In genomic region chrX:143826521-143826920, GRCm38 (mm10) we compare ENCODE assay signal across 12 mouse cellular contexts. TPM values are rescaled to one million over a fixed set of nuclear protein-coding genes. Genes with fewer than 3 reads are reported as not detected.
DNase-seq lines count a peak whose midpoint lies in the region; ATAC-seq lines count a peak whose summit lies in the region.
"Had no signal": no experiment of that assay in that cellular context is flagged by ENCODE, and none has a peak within 500 bp of the region (broad histone marks: within the 10 kb centered on the region; RNA-seq: fewer than 3 reads in every experiment).

No protein-coding gene starts in this region.

- peak overlapping the region; percentile 48; the same call in 1 of the 2 replicates for H3K27ac ChIP-seq in forebrain, embryonic 10.5 days
- no peak overlapping the region for H3K27ac ChIP-seq in forebrain, embryonic 15.5 days (replicated peaks)
- peak overlapping the region; percentile 55; the same call in 1 of the 2 replicates for H3K27ac ChIP-seq in limb, embryonic 11.5 days (replicated peaks; ENCODE audit: low read depth, low read length)
- no peak overlapping the region for H3K27ac ChIP-seq in forebrain, embryonic 13.5 days
- H3K27ac ChIP-seq: hindbrain, embryonic 14.5 days; liver, embryonic 15.5 days had no signal

- peaks cover 78% of the 10 kb centered on the region for H3K27me3 ChIP-seq in forebrain, embryonic 10.5 days (ENCODE audit: poor library complexity, severe bottlenecking)
- H3K27me3 ChIP-seq in forebrain, embryonic 15.5 days, result no peaks in the 10 kb centered on the region
- 0 out of 2 replicates have a peak, but pooled peaks cover 2% of the 10 kb centered on the region for H3K27me3 ChIP-seq in limb, embryonic 11.5 days (ENCODE audit: control insufficient read depth, insufficient read depth, low read length)
- H3K27me3 ChIP-seq in forebrain, embryonic 13.5 days, result no peaks in the 10 kb centered on the region
- H3K27me3 ChIP-seq: liver, embryonic 15.5 days had no signal

- 64% methylated on average over 4 of the region's 4 CpGs for WGBS in forebrain, embryonic 10.5 days
- 54% methylated on average over 4 of the region's 4 CpGs for WGBS in forebrain, embryonic 15.5 days
- WGBS in limb, embryonic 11.5 days, result 27% methylated on average over 4 of the region's 4 CpGs
- 53% methylated on average over 4 of the region's 4 CpGs for WGBS in forebrain, embryonic 13.5 days

- H3K4me2 ChIP-seq in forebrain, embryonic 15.5 days (replicated peaks), result no peak overlapping the region
- H3K4me2 ChIP-seq in limb, embryonic 11.5 days (ENCODE audit: low read depth, severe bottlenecking), result peak overlapping the region; percentile 40
- no peak overlapping the region for H3K4me2 ChIP-seq in forebrain, embryonic 13.5 days
- H3K4me2 ChIP-seq: hindbrain, embryonic 14.5 days; liver, embryonic 15.5 days had no signal

- H3K9me3 ChIP-seq in forebrain, embryonic 10.5 days, result no peaks in the 10 kb centered on the region
- no peaks in the 10 kb centered on the region for H3K9me3 ChIP-seq in forebrain, embryonic 15.5 days
- H3K9me3 ChIP-seq in limb, embryonic 11.5 days (ENCODE audit: control insufficient read depth, low read length), result no peaks in the 10 kb centered on the region
- H3K9me3 ChIP-seq in forebrain, embryonic 13.5 days (replicated peaks), result no peaks in the 10 kb centered on the region
- H3K9me3 ChIP-seq: liver, embryonic 15.5 days had no signal

- DNase-seq in forebrain, embryonic 10.5 days (ENCODE audit: extremely low spot score, low spot score), result no peak
- DNase-seq in kidney, adult 9 months, result peak; percentile 0
- DNase-seq in kidney, adult 11 months, result no peak
- peak; percentile 0 for DNase-seq in 416B (ENCODE audit: low read depth)
- peak; percentile 28 for DNase-seq in limb, embryonic 11.5 days (ENCODE audit: low spot score)
- DNase-seq: thymus, postnatal 25 days had no signal

- H3K36me3 ChIP-seq in forebrain, embryonic 10.5 days (replicated peaks), result no peaks in the 10 kb centered on the region
- H3K36me3 ChIP-seq in forebrain, embryonic 15.5 days, result no peaks in the 10 kb centered on the region
- no peaks in the 10 kb centered on the region for H3K36me3 ChIP-seq in limb, embryonic 11.5 days (ENCODE audit: control insufficient read depth, insufficient read depth, low read length)
- H3K36me3 ChIP-seq in forebrain, embryonic 13.5 days (ENCODE audit: poor library complexity, severe bottlenecking), result no peaks in the 10 kb centered on the region
- H3K36me3 ChIP-seq: liver, embryonic 15.5 days had no signal

- H3K9ac ChIP-seq in forebrain, embryonic 15.5 days (replicated peaks), result no peak overlapping the region
- H3K9ac ChIP-seq in limb, embryonic 11.5 days (ENCODE audit: low read length), result peak overlapping the region; percentile 70
- no peak overlapping the region for H3K9ac ChIP-seq in forebrain, embryonic 13.5 days
- H3K9ac ChIP-seq: hindbrain, embryonic 14.5 days; liver, embryonic 15.5 days had no signal

- peaks cover 4% of the 10 kb centered on the region; the same call in 1 of the 2 replicates for H3K4me1 ChIP-seq in forebrain, embryonic 10.5 days
- no peaks in the 10 kb centered on the region for H3K4me1 ChIP-seq in forebrain, embryonic 15.5 days
- H3K4me1 ChIP-seq in limb, embryonic 11.5 days (ENCODE audit: control insufficient read depth, insufficient read depth, low read length), result no peaks in the 10 kb centered on the region
- H3K4me1 ChIP-seq in forebrain, embryonic 13.5 days, result no peaks in the 10 kb centered on the region
- H3K4me1 ChIP-seq: liver, embryonic 15.5 days had no signal

- ATAC-seq in forebrain, embryonic 15.5 days (replicated peaks), result no peak
- ATAC-seq in limb, embryonic 11.5 days (ENCODE audit: insufficient number of reproducible peaks, low FRiP score, low TSS enrichment, low read depth), result no peak
- ATAC-seq in forebrain, embryonic 13.5 days, result no peak
- no peak for ATAC-seq in erythroblast, adult 5-6 weeks (replicated peaks; ENCODE audit: low FRiP score, poor library complexity, severe bottlenecking)

- H3K4me3 ChIP-seq in forebrain, embryonic 10.5 days, result peak overlapping the region; percentile 25
- no peak overlapping the region for H3K4me3 ChIP-seq in forebrain, embryonic 15.5 days
- H3K4me3 ChIP-seq in limb, embryonic 11.5 days (ENCODE audit: low read depth, low read length), result peak overlapping the region; percentile 56
- no peak overlapping the region for H3K4me3 ChIP-seq in forebrain, embryonic 13.5 days
- H3K4me3 ChIP-seq: liver, embryonic 15.5 days had no signal

RNA-seq across cellular contexts. Expression of gene Capn6, which starts 0.7 kb away (rescaled TPM):
- polyA plus RNA-seq in forebrain, embryonic 10.5 days (2016; fragmentation: Nextera tagmentation; extraction: Ambion mirVana), result 19.3 and 19.9 TPM in 2 replicates
- polyA plus RNA-seq in forebrain, embryonic 15.5 days (2015; fragmentation: Nextera tagmentation; extraction: Ambion mirVana), result 1.4 and 2.0 TPM in 2 replicates
- 405 and 413 TPM in 2 replicates for polyA plus RNA-seq in limb, embryonic 11.5 days (2014; fragmentation: Nextera tagmentation; extraction: Ambion mirVana)
- polyA plus RNA-seq in forebrain, embryonic 13.5 days (2015; fragmentation: Nextera tagmentation; extraction: Ambion mirVana), result 2.6 and 4.7 TPM in 2 replicates
- total RNA-seq in erythroblast, adult 5-6 weeks (2015; ENCODE audit: low replicate concordance), result not detected in 2 replicates
- not detected in 2 replicates for total RNA-seq in erythroblast, adult 5-6 weeks (2017; ENCODE audit: low replicate concordance)
- total RNA-seq: MEL had no signal

Comparison
In these comparisons a context has a peak if more than half of its experiments do, and no peak if none do; other contexts are left out.
1. DNase-seq: peak in kidney, adult 9 months (single experiment), 416B (single experiment) and limb, embryonic 11.5 days (single experiment); none in forebrain, embryonic 10.5 days (single experiment) and kidney, adult 11 months (single experiment).
2. H3K27ac ChIP-seq: peak in forebrain, embryonic 10.5 days (single experiment) and limb, embryonic 11.5 days (single experiment); none in forebrain, embryonic 15.5 days (single experiment) and forebrain, embryonic 13.5 days (single experiment).
3. H3K4me3 ChIP-seq: peak in forebrain, embryonic 10.5 days (single experiment) and limb, embryonic 11.5 days (single experiment); none in forebrain, embryonic 15.5 days (single experiment) and forebrain, embryonic 13.5 days (single experiment).
4. RNA of gene Capn6, which starts 0.7 kb away (polyA plus RNA-seq): 405 to 413 TPM in limb, embryonic 11.5 days; 19.3 to 19.9 TPM in forebrain, embryonic 10.5 days, 2.6 to 4.7 TPM in forebrain, embryonic 13.5 days and 1.4 to 2.0 TPM in forebrain, embryonic 15.5 days; every median in the first group is over 10 times any median in the second.